Mouse (Mus musculus) C2C12 (cell line): ENCODE data around the gene Bub1.

ENCODE experiments used
- MAX ChIP-seq: IDR thresholded peaks from one replicate; pipeline ENCODE4 v1.6.1; 2011; ENCODE audit warnings: mild to moderate bottlenecking, control low read depth
- USF1 ChIP-seq: IDR thresholded peaks from one replicate; pipeline ENCODE4 v1.6.1; 2011; ENCODE audit warnings: low read depth, mild to moderate bottlenecking, control low read depth, moderate library complexity

- TF ChIP-seq MAX (no peak), USF1 (no peak)
Observed at GRCm38 (mm10) chr2:127854332-127854991, 22.8 kb upstream of the Bub1 start.
